In genomic region chr4:56842501-56842900, GRCm38 (mm10) we compare ENCODE assay signal across 19 mouse cellular contexts.
"Had no signal": no experiment of that assay in that cellular context is flagged by ENCODE, and none has a peak within 500 bp of the region (broad histone marks: within the 10 kb centered on the region; RNA-seq: fewer than 3 reads in every experiment).

No protein-coding gene starts in this region.

- H3K9ac ChIP-seq: limb, embryonic 13.5 days; liver, embryonic 15.5 days; lung, embryonic 14.5 days; neural tube, embryonic 13.5 days; stomach, embryonic 15.5 days had no signal

- H3K27ac ChIP-seq: kidney, postnatal 0 days; layer of hippocampus, adult 2 months; limb, embryonic 13.5 days; liver, embryonic 15.5 days; midbrain, embryonic 10.5 days; neural tube, embryonic 13.5 days; stomach, embryonic 15.5 days had no signal

- H3K4me1 ChIP-seq: limb, embryonic 13.5 days; liver, embryonic 15.5 days; neural tube, embryonic 13.5 days; stomach, embryonic 15.5 days had no signal

- H3K4me2 ChIP-seq: limb, embryonic 13.5 days; liver, embryonic 15.5 days; lung, embryonic 14.5 days; neural tube, embryonic 13.5 days; stomach, embryonic 15.5 days had no signal

- ATAC-seq: midbrain, embryonic 16.5 days had no signal

- H3K9me3 ChIP-seq: liver, embryonic 15.5 days; neural tube, embryonic 13.5 days; stomach, embryonic 15.5 days had no signal

- H3K27me3 ChIP-seq: limb, embryonic 13.5 days; liver, embryonic 15.5 days; neural tube, embryonic 13.5 days; stomach, embryonic 15.5 days had no signal

- DNase-seq: kidney, adult 18-20 months; kidney, postnatal 4 days; left cerebral cortex, postnatal 4 days; lung, embryonic 14.5 days; lung, postnatal 10 days; lung, postnatal 4 days; retina, postnatal 1 day; right cerebral cortex, postnatal 4 days; spleen, adult 18-20 months; thymus, adult 2 months; thymus, postnatal 25 days had no signal

- H3K4me3 ChIP-seq: layer of hippocampus, adult 2 months; limb, embryonic 13.5 days; liver, embryonic 15.5 days; midbrain, embryonic 10.5 days; neural tube, embryonic 13.5 days; stomach, embryonic 15.5 days had no signal
